Mouse (Mus musculus): Measurements from ENCODE around the gene Crybg3. TPM values are rescaled to one million over a fixed set of nuclear protein-coding genes. Genes with fewer than 3 reads are reported as not detected.

The Crybg3 gene
- polyA plus RNA-seq, 1 experiment: 11.8 TPM

- H3K4me1 ChIP-seq (ENCODE audit: control insufficient read depth, insufficient read depth, low read length): no peaks in the 10 kb centered on the region
- no peaks in the 10 kb centered on the region for H3K36me3 ChIP-seq (ENCODE audit: control insufficient read depth, insufficient read depth, low read length, poor library complexity, severe bottlenecking)
- H3K27me3 ChIP-seq (ENCODE audit: control insufficient read depth, insufficient read depth, low read length, poor library complexity, severe bottlenecking): no peaks in the 10 kb centered on the region
- H3K4me3 ChIP-seq (ENCODE audit: low read depth, low read length): no peak overlapping the region
- no peaks in the 10 kb centered on the region for H3K9me3 ChIP-seq (replicated peaks; ENCODE audit: control insufficient read depth, insufficient read depth, low read length, poor library complexity, severe bottlenecking)
- H3K9ac ChIP-seq (ENCODE audit: low read depth, poor library complexity, severe bottlenecking): no peak overlapping the region
- H3K27ac ChIP-seq (ENCODE audit: insufficient read depth, low read length): no peak overlapping the region
- no peak for TF ChIP-seq CTCF (IDR thresholded peaks at IDR 0.05; ENCODE audit: low read depth, low read length)
- TF ChIP-seq POLR2A (IDR thresholded peaks at IDR 0.05; ENCODE audit: insufficient read depth, low read length): no peak
- no peak for TF ChIP-seq EP300 (IDR thresholded peaks at IDR 0.05; ENCODE audit: insufficient read depth, low read depth, low read length)
Measured at GRCm38 (mm10) chr16:59451813-59452212, 149.0 kb downstream of the Crybg3 start.

GRCm38 (mm10) chr16:59449092-59449491 lies 151.7 kb downstream of the Crybg3 start:
- TF ChIP-seq CTCF (IDR thresholded peaks at IDR 0.05; ENCODE audit: low read depth, low read length) (no peak), EP300 (IDR thresholded peaks at IDR 0.05; ENCODE audit: insufficient read depth, low read depth, low read length) (no peak), POLR2A (IDR thresholded peaks at IDR 0.05; ENCODE audit: insufficient read depth, low read length) (no peak)
- Histone ChIP-seq H3K27ac (ENCODE audit: insufficient read depth, low read length) (no peak overlapping the region), H3K36me3 (ENCODE audit: control insufficient read depth, insufficient read depth, low read length, poor library complexity, severe bottlenecking) (no peaks in the 10 kb centered on the region), H3K4me3 (ENCODE audit: low read depth, low read length) (no peak overlapping the region), H3K9me3 (replicated peaks; ENCODE audit: control insufficient read depth, insufficient read depth, low read length, poor library complexity, severe bottlenecking) (no peaks in the 10 kb centered on the region), H3K27me3 (ENCODE audit: control insufficient read depth, insufficient read depth, low read length, poor library complexity, severe bottlenecking) (no peaks in the 10 kb centered on the region), H3K9ac (ENCODE audit: low read depth, poor library complexity, severe bottlenecking) (no peak overlapping the region), H3K4me1 (ENCODE audit: control insufficient read depth, insufficient read depth, low read length) (no peaks in the 10 kb centered on the region)

GRCm38 (mm10) chr16:59448181-59448580 lies 152.6 kb downstream of the Crybg3 start:
- H3K27me3 ChIP-seq (ENCODE audit: control insufficient read depth, insufficient read depth, low read length, poor library complexity, severe bottlenecking): no peaks in the 10 kb centered on the region

GRCm38 (mm10) chr16:59444880-59445559 lies 155.8 kb downstream of the Crybg3 start:
- H3K4me1 ChIP-seq (ENCODE audit: control insufficient read depth, insufficient read depth, low read length): no peaks in the 10 kb centered on the region
- H3K27me3 ChIP-seq (ENCODE audit: control insufficient read depth, insufficient read depth, low read length, poor library complexity, severe bottlenecking): no peaks in the 10 kb centered on the region
- no peak overlapping the region for H3K27ac ChIP-seq (ENCODE audit: insufficient read depth, low read length)
- no peak overlapping the region for H3K9ac ChIP-seq (ENCODE audit: low read depth, poor library complexity, severe bottlenecking)
- H3K4me3 ChIP-seq (ENCODE audit: low read depth, low read length): no peak overlapping the region
- H3K9me3 ChIP-seq (replicated peaks; ENCODE audit: control insufficient read depth, insufficient read depth, low read length, poor library complexity, severe bottlenecking): no peaks in the 10 kb centered on the region
- TF ChIP-seq EP300 (IDR thresholded peaks at IDR 0.05; ENCODE audit: insufficient read depth, low read depth, low read length) (no peak), CTCF (IDR thresholded peaks at IDR 0.05; ENCODE audit: low read depth, low read length) (no peak), POLR2A (IDR thresholded peaks at IDR 0.05; ENCODE audit: insufficient read depth, low read length) (no peak)
- H3K36me3 ChIP-seq (ENCODE audit: control insufficient read depth, insufficient read depth, low read length, poor library complexity, severe bottlenecking): no peaks in the 10 kb centered on the region

More at GRCm38 (mm10) chr16:59448181-59448580, 152.6 kb downstream of the Crybg3 start:
- Histone ChIP-seq H3K9me3 (replicated peaks; ENCODE audit: control insufficient read depth, insufficient read depth, low read length, poor library complexity, severe bottlenecking) (no peaks in the 10 kb centered on the region), H3K9ac (ENCODE audit: low read depth, poor library complexity, severe bottlenecking) (no peak overlapping the region), H3K4me1 (ENCODE audit: control insufficient read depth, insufficient read depth, low read length) (no peaks in the 10 kb centered on the region), H3K36me3 (ENCODE audit: control insufficient read depth, insufficient read depth, low read length, poor library complexity, severe bottlenecking) (no peaks in the 10 kb centered on the region), H3K27ac (ENCODE audit: insufficient read depth, low read length) (no peak overlapping the region), H3K4me3 (ENCODE audit: low read depth, low read length) (no peak overlapping the region)
- TF ChIP-seq POLR2A (IDR thresholded peaks at IDR 0.05; ENCODE audit: insufficient read depth, low read length) (no peak), EP300 (IDR thresholded peaks at IDR 0.05; ENCODE audit: insufficient read depth, low read depth, low read length) (no peak), CTCF (IDR thresholded peaks at IDR 0.05; ENCODE audit: low read depth, low read length) (no peak)

Other genes starting within 250 kb of the Crybg3 start
- not detected in 2 replicates for gene Olfr209, start 237.0 kb downstream of the Crybg3 start, polyA plus RNA-seq (2011; ENCODE audit: insufficient read depth, insufficient read length, low read depth, missing spikeins)
- not detected in 2 replicates for gene Gabrr3, start 193.6 kb downstream of the Crybg3 start, polyA plus RNA-seq (2011; ENCODE audit: insufficient read depth, insufficient read length, low read depth, missing spikeins)
- 44.7 and 51.2 TPM in 2 replicates for gene Riox2, start 129.2 kb downstream of the Crybg3 start, polyA plus RNA-seq (2011; ENCODE audit: insufficient read depth, insufficient read length, low read depth, missing spikeins)
- 20.5 and 21.9 TPM in 2 replicates for gene Arl6, start 38.4 kb upstream of the Crybg3 start, polyA plus RNA-seq (2011; ENCODE audit: insufficient read depth, insufficient read length, low read depth, missing spikeins)